Mouse (Mus musculus) left cerebral cortex, adult 9 months (tissue): ENCODE data around the gene Hist1h2br.
A peak's percentile ranks its signal among the peaks of the same experiment; 100 is the strongest.
"Not testable (repeated sequence)": the region's sequence is repeated elsewhere in the genome, so short reads cannot be mapped to it uniquely, and the experiment has no call there.

ENCODE experiments used
- DNase-seq, 2 experiments: peaks; one replicate each; pipeline ENCODE4 v3.0.0; 2022; ENCODE audit warnings: low spot score in 2 of 2

Gene Hist1h2br

DNA sequence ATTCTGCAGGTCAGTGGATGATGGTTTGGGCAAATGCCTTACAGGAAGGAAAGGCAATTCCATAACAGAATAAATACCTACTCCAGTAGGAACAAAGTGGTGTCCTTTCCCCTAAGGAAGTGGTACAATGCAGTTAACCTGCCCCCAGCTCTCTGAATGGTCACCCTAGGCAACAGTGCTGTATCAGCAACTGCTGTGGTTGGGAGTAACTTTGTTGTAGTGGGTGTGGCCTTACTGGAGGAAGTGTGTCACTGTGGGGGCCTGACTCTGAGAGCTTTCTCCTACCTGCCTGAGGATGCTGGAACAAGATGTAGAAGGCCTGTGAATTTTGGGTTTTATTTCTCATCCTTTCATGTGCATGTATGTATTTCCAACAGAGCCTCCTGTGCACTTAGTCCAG, 12.8 kb downstream of the Hist1h2br start:
- not testable (repeated sequence) for DNase-seq

DNA sequence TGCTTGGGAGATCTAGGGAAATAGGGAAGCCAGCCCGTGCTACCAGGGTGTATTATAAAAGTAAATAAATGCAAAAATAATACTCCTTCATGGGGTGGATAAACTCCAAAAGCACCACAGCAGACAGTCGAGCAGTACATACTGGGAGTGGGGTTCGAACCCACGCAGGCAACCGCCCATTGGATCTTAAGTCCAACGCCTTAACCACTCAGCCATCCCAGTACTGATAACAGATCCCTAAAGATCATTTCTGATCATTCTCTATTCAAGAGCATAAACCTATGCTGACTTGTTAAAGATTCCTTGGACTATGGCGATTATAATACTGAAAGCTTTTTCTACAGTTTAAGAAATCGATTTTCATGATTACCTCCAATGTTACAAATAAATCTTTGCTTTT, 14.3 kb downstream of the Hist1h2br start:
- DNase-seq = no peak

DNA sequence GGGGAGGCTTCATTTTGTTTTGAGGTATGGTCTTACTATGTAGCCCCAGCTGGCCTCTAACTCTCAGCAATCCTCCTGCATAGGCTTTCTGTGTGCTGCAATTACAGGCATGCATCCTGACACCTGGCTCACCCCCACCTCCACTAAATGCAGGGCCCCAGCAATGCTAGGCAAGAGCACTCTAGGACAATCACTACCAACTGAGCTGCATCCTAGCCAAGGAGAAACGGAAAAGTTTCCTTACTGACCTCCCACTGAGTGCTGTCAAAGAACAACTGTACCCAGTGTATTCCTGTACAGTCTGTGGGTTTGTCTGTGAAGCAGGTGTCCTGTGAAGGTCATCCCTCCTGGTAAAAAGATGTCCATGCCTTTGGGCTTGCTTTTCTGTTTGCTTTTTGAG, 17.2 kb downstream of the Hist1h2br start:
- DNase-seq = not testable (repeated sequence)

DNA sequence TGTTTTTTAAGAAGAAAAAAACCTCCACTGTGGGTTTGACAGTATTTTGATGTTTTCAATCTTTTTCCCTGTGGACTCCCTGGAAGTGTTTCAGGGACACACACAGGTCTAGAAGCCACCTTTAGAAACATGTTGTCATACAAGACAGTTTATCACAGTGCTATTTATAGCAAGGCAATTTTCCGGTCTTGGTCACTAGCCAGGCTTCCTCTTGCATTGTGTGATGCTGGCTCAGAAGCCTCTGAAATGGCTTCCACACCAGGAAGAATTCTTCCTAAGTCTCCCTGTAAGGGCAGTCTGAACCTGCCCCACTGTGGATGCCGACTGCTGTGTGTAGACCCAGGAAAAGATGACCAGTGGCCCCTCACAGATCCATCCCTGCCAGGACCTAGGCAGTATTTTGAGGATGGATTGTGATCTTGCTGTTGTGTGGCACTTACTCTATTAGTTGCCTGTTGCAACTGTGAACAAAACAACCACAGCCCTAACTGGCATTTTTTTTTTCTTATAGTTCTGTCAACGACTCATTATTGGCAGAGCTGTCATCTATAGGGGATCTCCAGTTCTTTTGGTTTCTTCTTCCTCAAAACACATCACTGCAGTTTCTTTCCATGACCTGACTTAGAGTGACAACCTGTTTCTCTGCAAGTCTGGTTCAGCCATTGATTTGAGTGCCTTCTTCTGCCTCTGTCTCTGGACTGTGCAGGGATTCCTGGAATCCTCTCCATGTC, 18.8 kb downstream of the Hist1h2br start:
- DNase-seq = no peak

DNA sequence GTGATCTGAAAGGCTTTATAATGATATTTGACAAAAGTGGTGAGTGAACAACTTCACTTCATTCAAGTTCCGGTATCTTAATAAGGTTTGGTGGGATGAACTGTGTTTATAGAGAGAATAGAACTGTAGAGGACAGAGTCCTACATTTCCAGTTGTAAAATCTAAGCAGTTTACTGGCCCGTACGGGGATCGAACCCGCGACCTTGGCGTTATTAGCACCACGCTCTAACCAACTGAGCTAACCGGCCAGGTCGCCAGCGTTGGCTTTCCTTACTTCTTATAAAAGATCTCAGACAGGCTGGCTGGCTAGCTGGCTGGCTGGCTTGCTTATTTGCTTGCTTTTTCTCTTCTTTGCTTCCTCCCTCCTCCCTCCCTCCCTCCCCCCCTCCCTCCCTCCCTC, 21.6 kb downstream of the Hist1h2br start:
- peak; percentile 22 to 91 for DNase-seq

DNA sequence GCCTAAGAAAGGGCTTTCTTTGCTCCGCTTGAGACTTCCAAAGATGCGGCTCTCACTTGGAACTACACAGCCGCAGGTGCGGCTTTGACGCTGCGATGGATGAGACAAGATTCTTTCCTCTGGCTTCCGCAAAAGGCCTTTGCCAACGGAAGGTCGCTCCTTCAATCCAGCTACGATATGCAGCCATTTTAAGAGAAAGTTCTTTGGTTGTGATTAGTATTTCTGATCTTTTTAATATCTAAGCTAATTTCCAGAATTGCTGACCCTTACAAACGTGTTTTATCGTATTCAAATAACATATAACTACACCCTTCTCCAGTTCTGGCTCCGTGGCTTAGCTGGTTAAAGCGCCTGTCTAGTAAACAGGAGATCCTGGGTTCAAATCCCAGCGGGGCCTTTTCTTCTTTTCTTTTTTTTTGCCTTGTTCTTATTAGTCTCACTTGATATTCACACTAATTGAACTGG, 22.2 kb downstream of the Hist1h2br start:
- peak; percentile 18 to 79 for DNase-seq

DNA sequence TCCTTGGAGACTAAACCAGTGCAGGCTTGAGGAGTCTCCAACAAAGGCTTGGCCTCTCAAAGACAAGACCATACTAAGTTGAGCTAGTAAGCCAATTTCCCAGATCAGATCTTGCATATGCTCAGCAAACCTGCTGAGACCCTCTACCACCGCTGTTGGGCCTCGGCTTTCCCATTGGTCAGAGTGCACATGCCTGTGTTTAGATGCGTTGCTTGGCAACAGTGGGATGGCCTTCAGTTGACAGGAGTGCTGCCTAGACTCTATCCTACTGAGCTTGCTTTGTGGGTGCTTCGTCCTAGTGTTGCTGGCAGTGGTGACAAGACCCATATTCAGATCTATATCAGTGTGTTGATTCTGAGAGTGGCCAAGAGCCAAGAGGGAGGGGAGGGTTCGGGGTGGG, 28.1 kb downstream of the Hist1h2br start:
- no peak for DNase-seq

DNA sequence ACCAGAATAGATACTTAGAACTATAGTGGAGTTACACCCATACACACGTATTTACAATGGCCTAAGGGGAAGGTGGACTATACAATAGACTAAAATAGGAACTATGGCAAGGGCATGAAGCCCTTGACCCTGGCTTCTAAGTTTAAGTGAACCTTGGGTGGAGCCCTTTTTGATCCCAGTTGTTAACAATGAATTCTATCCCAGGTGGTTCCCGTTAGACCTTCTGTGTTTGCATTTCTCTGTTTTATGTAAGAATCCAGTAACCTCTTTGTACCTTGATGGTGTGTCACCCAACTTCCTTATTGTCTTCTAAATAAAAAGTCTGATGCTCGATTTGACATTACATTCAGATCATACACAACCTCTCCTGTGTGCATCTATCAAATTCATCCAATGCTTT, 32.0 kb downstream of the Hist1h2br start:
- DNase-seq = not testable (repeated sequence)

DNA sequence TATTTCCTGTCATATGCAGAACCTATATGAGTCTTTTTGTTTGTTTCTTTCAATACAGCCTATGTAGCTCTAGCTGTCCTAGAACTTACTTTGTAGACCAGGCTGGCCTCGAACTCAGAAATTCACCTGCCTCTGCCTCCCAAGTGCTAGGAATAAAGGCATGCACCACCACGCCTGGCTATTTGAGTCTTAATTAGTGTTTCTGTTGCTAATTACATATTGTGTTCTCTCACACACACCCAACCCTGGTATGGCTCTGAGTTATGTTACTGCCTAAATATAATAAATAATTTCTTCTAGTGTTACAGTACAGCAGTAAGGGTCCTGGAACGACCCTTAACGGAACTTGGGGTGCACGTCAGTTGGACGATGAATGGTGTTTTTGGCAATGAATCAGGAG, 47.2 kb downstream of the Hist1h2br start:
- DNase-seq = no peak

DNA sequence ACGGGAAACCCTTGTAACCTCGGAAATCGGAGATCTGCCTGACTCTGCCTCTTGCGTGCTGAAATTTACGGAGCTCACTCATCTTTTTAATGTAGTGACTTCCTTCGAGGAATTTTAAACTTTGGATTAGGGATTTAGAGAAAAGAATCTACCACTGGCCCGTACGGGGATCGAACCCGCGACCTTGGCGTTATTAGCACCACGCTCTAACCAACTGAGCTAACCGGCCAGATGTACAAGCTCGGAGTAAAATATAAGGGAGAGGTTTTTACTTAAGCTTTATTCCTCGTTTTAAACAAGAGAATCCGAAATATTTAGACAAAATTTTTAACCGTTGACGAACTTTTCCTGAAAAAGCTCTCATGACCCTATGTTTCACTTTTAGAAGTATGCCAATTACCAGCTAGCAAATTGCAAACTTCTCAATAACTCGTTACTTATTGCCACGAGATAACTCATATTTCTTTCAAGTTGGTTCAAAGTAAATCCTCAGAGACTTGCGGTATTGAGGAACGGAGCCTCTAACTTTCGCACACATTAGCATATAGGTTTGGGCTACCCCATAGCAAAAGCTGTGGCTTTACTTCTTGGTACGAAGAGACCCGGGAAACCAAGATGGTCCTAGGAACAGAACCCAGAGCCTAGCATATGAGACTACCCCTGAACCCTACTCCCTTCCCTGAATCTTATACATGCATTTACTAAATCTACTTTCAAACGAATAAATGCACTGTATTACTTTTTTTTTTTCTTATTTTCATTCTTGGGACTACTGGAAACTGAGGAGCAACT, 48.5 kb downstream of the Hist1h2br start:
- DNase-seq = peak in 1 of 2 experiments; percentile 58

DNA sequence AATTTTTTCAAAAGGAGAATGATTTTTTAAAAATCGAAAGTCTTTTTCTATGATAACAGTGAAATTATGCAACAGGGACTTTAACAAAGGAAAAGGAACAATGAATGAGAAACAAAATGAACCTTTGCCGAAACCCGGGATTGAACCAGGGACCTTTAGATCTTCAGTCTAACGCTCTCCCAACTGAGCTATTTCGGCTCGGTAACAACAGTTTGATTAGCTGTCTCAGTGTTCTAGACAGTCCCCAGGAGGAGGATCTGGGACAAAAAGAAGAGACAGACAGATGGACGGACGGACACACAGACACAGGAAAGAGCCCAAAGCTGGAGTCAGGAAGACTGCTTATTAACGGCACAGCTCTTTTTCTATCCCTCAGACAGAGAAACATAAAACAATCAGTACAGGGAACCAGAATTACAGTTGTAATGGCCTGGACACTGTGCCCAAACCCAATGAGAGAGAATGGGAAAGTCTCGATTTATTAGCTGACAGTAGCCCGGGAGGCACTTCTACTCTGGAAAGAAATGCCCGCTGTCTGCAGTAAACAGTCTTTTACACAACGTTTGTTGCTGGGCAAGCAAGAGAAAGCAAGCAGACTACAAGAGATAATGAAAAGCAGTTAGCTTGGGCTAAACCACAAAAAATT, 49.3 kb downstream of the Hist1h2br start:
- DNase-seq = peak in 1 of 2 experiments; percentile 71

DNA sequence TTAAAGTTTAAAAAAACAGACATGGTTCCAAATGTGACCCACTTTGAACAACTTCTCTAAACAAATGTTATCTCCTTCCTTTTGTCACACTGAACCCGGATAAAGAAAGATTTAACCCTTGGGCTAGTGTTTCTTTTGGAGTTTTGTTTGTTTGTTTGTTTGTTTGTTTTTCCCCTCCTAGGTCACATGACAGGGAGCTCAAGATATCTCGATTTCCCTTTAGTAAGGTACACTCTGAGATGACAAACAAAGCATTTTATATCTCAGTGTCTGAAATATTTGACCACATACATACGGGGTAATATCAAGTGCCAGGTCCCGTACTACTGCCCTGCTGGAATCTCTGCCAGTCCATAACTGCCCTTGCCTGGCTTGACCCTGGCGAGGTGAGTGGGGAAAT, 49.9 kb downstream of the Hist1h2br start:
- no peak for DNase-seq

DNA sequence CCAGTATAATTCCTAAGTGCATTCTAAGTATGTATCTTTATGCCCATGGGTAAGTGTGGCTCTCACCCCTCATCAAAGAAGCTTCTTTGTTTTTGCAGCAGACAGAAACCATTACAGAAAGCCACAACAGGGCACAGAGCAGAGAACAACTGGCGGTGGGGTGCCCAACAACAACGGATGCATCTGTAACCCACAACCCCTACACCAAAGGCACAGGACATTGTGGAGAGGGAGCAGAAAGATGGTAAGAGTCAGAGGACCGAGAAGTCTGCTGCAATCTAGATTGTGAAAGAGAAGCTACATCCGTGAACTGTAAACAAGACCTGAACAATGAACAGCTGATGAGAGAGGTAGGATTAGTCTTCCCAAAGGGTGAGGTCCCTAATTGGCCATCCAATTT, 51.0 kb downstream of the Hist1h2br start:
- no peak for DNase-seq
